Mouse (Mus musculus): ENCODE measurements around the gene Slc19a2. TPM values are rescaled to one million over a fixed set of nuclear protein-coding genes. Genes with fewer than 3 reads are reported as not detected.

The Slc19a2 gene
- polyA plus RNA-seq (2015; fragmentation: Nextera tagmentation; extraction: Ambion mirVana) = 6.9 and 7.2 TPM in 2 replicates

GRCm38 (mm10) chr1:164248465-164249331 lies at the start of gene Slc19a2:
Slc19a2 (plus strand) TSS chr1:164249046.
- WGBS = under 1% methylated on average over 53 of the region's 79 CpGs
- Histone ChIP-seq H3K27ac (replicated peaks) (peak within 1 kb of the TSS; percentile 76), H3K9me3 (no peaks in the 10 kb centered on the region), H3K9ac (replicated peaks) (peak within 1 kb of the TSS; percentile 66), H3K4me2 (replicated peaks) (peak within 1 kb of the TSS; percentile 80), H3K4me1 (peaks cover 22% of the 10 kb centered on the region), H3K36me3 (no peaks in the 10 kb centered on the region), H3K4me3 (peak within 1 kb of the TSS; percentile 85), H3K27me3 (0 out of 2 replicates have a peak, but pooled peaks cover 2% of the 10 kb centered on the region)
- ATAC-seq (replicated peaks) = peak; percentile 97

- no peaks in the 10 kb centered on the region for H3K4me1 ChIP-seq
- no peak for ATAC-seq (replicated peaks)
- no peak overlapping the region for H3K27ac ChIP-seq (replicated peaks)
- H3K36me3 ChIP-seq = no peaks in the 10 kb centered on the region
- H3K4me3 ChIP-seq = no peak overlapping the region
- H3K9ac ChIP-seq (replicated peaks) = no peak overlapping the region
- WGBS = 93% methylated on average over 4 of the region's 4 CpGs
- 0 out of 2 replicates have a peak, but pooled peaks cover 7% of the 10 kb centered on the region for H3K9me3 ChIP-seq
- no peaks in the 10 kb centered on the region for H3K27me3 ChIP-seq
- H3K4me2 ChIP-seq (replicated peaks) = no peak overlapping the region
These were observed 49.3 kb upstream of the Slc19a2 start for GRCm38 (mm10) chr1:164199551-164199950.

- no peak overlapping the region for H3K9ac ChIP-seq (replicated peaks)
- no peak overlapping the region for H3K4me2 ChIP-seq (replicated peaks)
- H3K27me3 ChIP-seq = no peaks in the 10 kb centered on the region
- no peaks in the 10 kb centered on the region for H3K9me3 ChIP-seq
- H3K4me3 ChIP-seq = no peak overlapping the region
- H3K4me1 ChIP-seq = no peaks in the 10 kb centered on the region
- WGBS = 82% methylated on average over 2 of the region's 2 CpGs
- no peak for ATAC-seq (replicated peaks)
- H3K27ac ChIP-seq (replicated peaks) = no peak overlapping the region
- H3K36me3 ChIP-seq = no peaks in the 10 kb centered on the region
These were observed 40.4 kb upstream of the Slc19a2 start for GRCm38 (mm10) chr1:164208437-164208836.

- Histone ChIP-seq H3K9me3 (no peaks in the 10 kb centered on the region), H3K27ac (replicated peaks) (no peak overlapping the region), H3K4me3 (no peak overlapping the region), H3K9ac (replicated peaks) (no peak overlapping the region), H3K36me3 (no peaks in the 10 kb centered on the region), H3K4me2 (replicated peaks) (no peak overlapping the region), H3K27me3 (no peaks in the 10 kb centered on the region), H3K4me1 (no peaks in the 10 kb centered on the region)
- ATAC-seq (replicated peaks) = no peak
- WGBS = 88% methylated on average over 4 of the region's 4 CpGs
These were observed 37.9 kb upstream of the Slc19a2 start for GRCm38 (mm10) chr1:164210899-164211298.

GRCm38 (mm10) chr1:164212686-164213085 lies 36.2 kb upstream of the Slc19a2 start:
- Histone ChIP-seq H3K9me3 (no peaks in the 10 kb centered on the region), H3K4me2 (replicated peaks) (no peak overlapping the region), H3K4me3 (no peak overlapping the region), H3K27me3 (no peaks in the 10 kb centered on the region), H3K36me3 (no peaks in the 10 kb centered on the region), H3K27ac (replicated peaks) (no peak overlapping the region), H3K9ac (replicated peaks) (no peak overlapping the region), H3K4me1 (no peaks in the 10 kb centered on the region)
- WGBS = 87% methylated on average over 8 of the region's 8 CpGs
- ATAC-seq (replicated peaks) = no peak

- Histone ChIP-seq H3K9me3 (no peaks in the 10 kb centered on the region), H3K36me3 (no peaks in the 10 kb centered on the region), H3K9ac (replicated peaks) (no peak overlapping the region), H3K4me2 (replicated peaks) (no peak overlapping the region), H3K4me1 (0 out of 2 replicates have a peak, but pooled peaks cover 6% of the 10 kb centered on the region), H3K4me3 (no peak overlapping the region), H3K27ac (replicated peaks) (no peak overlapping the region), H3K27me3 (no peaks in the 10 kb centered on the region)
- no peak for ATAC-seq (replicated peaks)
- 44% methylated on average over 8 of the region's 8 CpGs for WGBS
These were observed 34.7 kb upstream of the Slc19a2 start for GRCm38 (mm10) chr1:164214190-164214589.

GRCm38 (mm10) chr1:164215097-164215496 lies 33.7 kb upstream of the Slc19a2 start:
- H3K27me3 ChIP-seq = no peaks in the 10 kb centered on the region
- H3K27ac ChIP-seq (replicated peaks) = no peak overlapping the region
- no peak overlapping the region for H3K9ac ChIP-seq (replicated peaks)
- no peaks in the 10 kb centered on the region for H3K36me3 ChIP-seq
- no peak for ATAC-seq (replicated peaks)
- 0 out of 2 replicates have a peak, but pooled peaks cover 6% of the 10 kb centered on the region for H3K4me1 ChIP-seq
- H3K4me2 ChIP-seq (replicated peaks) = no peak overlapping the region
- WGBS = 91% methylated on average over 3 of the region's 3 CpGs
- H3K9me3 ChIP-seq = no peaks in the 10 kb centered on the region
- H3K4me3 ChIP-seq = no peak overlapping the region

GRCm38 (mm10) chr1:164215540-164215939 lies 33.3 kb upstream of the Slc19a2 start:
- 71% methylated on average over 6 of the region's 6 CpGs for WGBS
- no peaks in the 10 kb centered on the region for H3K36me3 ChIP-seq

GRCm38 (mm10) chr1:164217791-164218685 lies 30.8 kb upstream of the Slc19a2 start:
- Histone ChIP-seq H3K9ac (replicated peaks) (no peak overlapping the region), H3K9me3 (no peaks in the 10 kb centered on the region), H3K4me3 (no peak overlapping the region), H3K27me3 (no peaks in the 10 kb centered on the region), H3K36me3 (no peaks in the 10 kb centered on the region), H3K4me1 (0 out of 2 replicates have a peak, but pooled peaks cover 6% of the 10 kb centered on the region), H3K4me2 (replicated peaks) (no peak overlapping the region), H3K27ac (replicated peaks) (no peak overlapping the region)
- ATAC-seq (replicated peaks) = no peak
- 28% methylated on average over 15 of the region's 15 CpGs for WGBS

More at GRCm38 (mm10) chr1:164215540-164215939, 33.3 kb upstream of the Slc19a2 start:
- Histone ChIP-seq H3K27me3 (no peaks in the 10 kb centered on the region), H3K9ac (replicated peaks) (no peak overlapping the region), H3K4me3 (no peak overlapping the region), H3K4me2 (replicated peaks) (no peak overlapping the region), H3K4me1 (0 out of 2 replicates have a peak, but pooled peaks cover 6% of the 10 kb centered on the region), H3K27ac (replicated peaks) (no peak overlapping the region), H3K9me3 (no peaks in the 10 kb centered on the region)
- no peak for ATAC-seq (replicated peaks)

GRCm38 (mm10) chr1:164220261-164220660 lies 28.6 kb upstream of the Slc19a2 start:
- Histone ChIP-seq H3K27me3 (no peaks in the 10 kb centered on the region), H3K9ac (replicated peaks) (no peak overlapping the region), H3K27ac (replicated peaks) (no peak overlapping the region), H3K9me3 (no peaks in the 10 kb centered on the region), H3K4me2 (replicated peaks) (no peak overlapping the region), H3K4me1 (0 out of 2 replicates have a peak, but pooled peaks cover 6% of the 10 kb centered on the region), H3K4me3 (no peak overlapping the region), H3K36me3 (no peaks in the 10 kb centered on the region)
- 87% methylated on average over 4 of the region's 4 CpGs for WGBS
- no peak for ATAC-seq (replicated peaks)

GRCm38 (mm10) chr1:164223089-164223488 lies 25.8 kb upstream of the Slc19a2 start:
- no peaks in the 10 kb centered on the region for H3K9me3 ChIP-seq
- H3K4me3 ChIP-seq = no peak overlapping the region
- no peaks in the 10 kb centered on the region for H3K36me3 ChIP-seq
- ATAC-seq (replicated peaks) = no peak
- H3K4me1 ChIP-seq = 0 out of 2 replicates have a peak, but pooled peaks cover 3% of the 10 kb centered on the region
- H3K27me3 ChIP-seq = no peaks in the 10 kb centered on the region
- no peak overlapping the region for H3K9ac ChIP-seq (replicated peaks)
- no peak overlapping the region for H3K4me2 ChIP-seq (replicated peaks)
- H3K27ac ChIP-seq (replicated peaks) = no peak overlapping the region
